Mouse (Mus musculus) MEL (cell line): ENCODE measurements around the gene Swt1.

Source experiments
- ETS1 ChIP-seq: IDR thresholded peaks from 2 replicates; pipeline ENCODE4 v1.6.1; 2012; ENCODE audit warnings: low read depth, mild to moderate bottlenecking, inconsistent platforms, low read length, improper control_type of control experiment, moderate library complexity
- GATA1 ChIP-seq: IDR thresholded peaks from 2 replicates; pipeline ENCODE4 v1.6.1; 2011; ENCODE audit warnings: low read depth, low read length, improper control_type of control experiment

DNA sequence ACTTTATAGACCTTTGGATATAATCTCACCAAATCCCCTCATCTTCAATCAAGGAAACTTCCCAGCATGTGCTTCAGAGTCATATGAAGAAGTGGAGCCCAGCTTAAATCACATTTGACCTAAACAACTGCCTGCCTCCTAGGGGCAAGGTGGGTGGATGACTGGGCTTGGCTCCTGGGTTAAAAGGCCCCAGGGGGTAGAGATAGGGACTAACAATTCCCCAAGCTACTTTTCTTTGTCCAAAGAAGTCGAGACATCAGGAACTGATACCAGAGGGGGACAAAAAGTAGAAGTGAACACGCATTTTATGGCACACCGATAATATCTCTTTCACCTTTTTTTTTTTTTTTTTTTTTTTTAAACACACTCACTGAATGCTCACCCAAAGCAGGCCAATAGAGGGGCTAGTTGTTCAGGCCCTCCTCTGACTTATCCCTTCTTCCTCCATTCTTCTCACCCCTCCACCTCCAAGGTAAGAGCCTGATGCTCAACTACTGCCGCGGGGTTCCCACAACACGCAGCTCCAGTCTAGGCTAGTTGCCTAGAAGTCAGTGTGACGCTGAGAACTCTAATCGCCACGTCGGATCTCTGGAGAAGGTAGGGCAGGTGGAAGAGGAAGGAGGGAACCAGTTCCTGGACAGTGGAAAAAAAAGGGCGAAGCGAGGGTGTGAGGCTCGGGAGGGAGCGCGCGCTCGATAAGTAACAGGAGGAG is 84.5 kb downstream of the Swt1 start:
- no peak; the same call in 1 of the 2 replicates for TF ChIP-seq GATA1
- TF ChIP-seq ETS1, result peak; percentile 13; the same call in 1 of the 2 replicates
